Comparison of ENCODE assay signal across 8 mouse cellular contexts in genomic region chr5:29335836-29336235, GRCm38 (mm10). TPM values are rescaled to one million over a fixed set of nuclear protein-coding genes. Genes with fewer than 3 reads are reported as not detected.
DNase-seq lines count a peak whose midpoint lies in the region; ATAC-seq and TF ChIP-seq lines count a peak whose summit lies in the region.

No protein-coding gene starts in this region.

- no peaks in the 10 kb centered on the region for H3K4me1 ChIP-seq in liver, embryonic 13.5 days (replicated peaks)

- 45% methylated on average over 5 of the region's 5 CpGs for WGBS in liver, embryonic 13.5 days (ENCODE audit: insufficient replicate concordance)

- H3K27ac ChIP-seq in gastrocnemius, adult 2 months, result no peak overlapping the region
- H3K27ac ChIP-seq in liver, embryonic 13.5 days, result no peak overlapping the region

- no peak for DNase-seq in gastrocnemius, adult 2 months
- DNase-seq in gastrocnemius, adult 8-10 months (ENCODE audit: low spot score in 2 of 2), result no peak
- DNase-seq in liver, embryonic 13.5 days, result peak; percentile 6
- no peak for DNase-seq in liver
- peak; percentile 69 for DNase-seq in NIH3T3 (ENCODE audit: low read depth)
- peak; percentile 19 for DNase-seq in lung, postnatal 25 days (ENCODE audit: low spot score)
- DNase-seq in ovary, postnatal 36 days (ENCODE audit: low spot score), result no peak
- DNase-seq in urinary bladder, postnatal 14 days (ENCODE audit: low spot score), result no peak

- peak; percentile 65 for TF ChIP-seq CTCF in gastrocnemius, adult 2 months (IDR thresholded peaks at IDR 0.05)

- no peak for ATAC-seq in liver, embryonic 13.5 days (ENCODE audit: low read depth)

- H3K4me3 ChIP-seq in gastrocnemius, adult 2 months, result no peak overlapping the region
- H3K4me3 ChIP-seq in liver, embryonic 13.5 days (replicated peaks), result no peak overlapping the region

- no peak overlapping the region for H3K4me2 ChIP-seq in liver, embryonic 13.5 days

- H3K9ac ChIP-seq in liver, embryonic 13.5 days, result no peak overlapping the region

- intact Hi-C loops in gastrocnemius, adult 2 months (cut with DNase I), result loop anchor here (10.0 kb wide), 1 partner anchor 881 kb away; no protein-coding TSS in a partner anchor

- H3K9me3 ChIP-seq in liver, embryonic 13.5 days (replicated peaks), result no peaks in the 10 kb centered on the region

- H3K36me3 ChIP-seq in liver, embryonic 13.5 days, result no peaks in the 10 kb centered on the region

- no peaks in the 10 kb centered on the region for H3K27me3 ChIP-seq in liver, embryonic 13.5 days

RNA-seq across cellular contexts. Expression of gene Lmbr1, which starts 42.4 kb away (rescaled TPM):
- 1 to 10 TPM; 9.0 to 9.8 TPM for total RNA-seq in gastrocnemius, adult 2 months (2021)
- total RNA-seq in gastrocnemius, adult 8-10 months (2022), result 10 to 100 TPM in 2 of 4 experiments, 1 to 10 TPM in 2; 8.4 to 13.2 (median 10.3) TPM
- polyA plus RNA-seq in liver, embryonic 13.5 days (2015; fragmentation: Nextera tagmentation; extraction: Ambion mirVana), result 3.3 and 3.5 TPM in 2 replicates

Comparison
In these comparisons a context has a peak if more than half of its experiments do, and no peak if none do; other contexts are left out.
1. DNase-seq: peak in liver, embryonic 13.5 days (single experiment), NIH3T3 (single experiment) and lung, postnatal 25 days (single experiment); none in gastrocnemius, adult 2 months (single experiment), gastrocnemius, adult 8-10 months (0 of 2), liver (single experiment), ovary, postnatal 36 days (single experiment) and urinary bladder, postnatal 14 days (single experiment).